Mouse (Mus musculus) kidney, adult 11 months (tissue): ENCODE results near the gene Abhd12.
A peak's percentile ranks its signal among the peaks of the same experiment; 100 is the strongest.

Experiments
- DNase-seq: peaks from one replicate; pipeline ENCODE4 v3.0.0; 2022

Abhd12 gene

DNA sequence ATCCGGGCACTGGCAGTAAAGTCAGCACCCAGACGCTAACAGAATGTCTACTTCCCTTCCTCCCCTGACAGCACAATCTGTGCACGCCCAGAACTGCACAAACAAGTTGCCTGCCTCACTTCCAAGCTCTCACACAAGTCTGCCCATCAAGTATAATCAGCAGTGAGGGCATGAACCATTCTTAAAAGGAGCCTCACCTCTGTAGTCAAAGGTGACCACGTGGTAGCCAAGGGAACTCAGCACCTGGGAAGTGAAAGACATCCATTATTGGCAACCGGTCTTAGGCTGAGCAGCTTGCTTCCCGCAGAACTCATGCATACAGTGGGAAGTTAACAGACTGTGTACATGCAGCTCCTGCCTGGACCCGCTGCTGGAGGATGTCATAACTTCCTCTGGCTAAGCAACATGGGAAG lies 62.5 kb downstream of the Abhd12 start:
- no peak for DNase-seq

- DNase-seq, result no peak
Measured at GRCm38 (mm10) chr2:150841109-150841508, 63.4 kb downstream of the Abhd12 start.

- no peak for DNase-seq
Measured at GRCm38 (mm10) chr2:150839686-150840471, 64.7 kb downstream of the Abhd12 start.

DNA sequence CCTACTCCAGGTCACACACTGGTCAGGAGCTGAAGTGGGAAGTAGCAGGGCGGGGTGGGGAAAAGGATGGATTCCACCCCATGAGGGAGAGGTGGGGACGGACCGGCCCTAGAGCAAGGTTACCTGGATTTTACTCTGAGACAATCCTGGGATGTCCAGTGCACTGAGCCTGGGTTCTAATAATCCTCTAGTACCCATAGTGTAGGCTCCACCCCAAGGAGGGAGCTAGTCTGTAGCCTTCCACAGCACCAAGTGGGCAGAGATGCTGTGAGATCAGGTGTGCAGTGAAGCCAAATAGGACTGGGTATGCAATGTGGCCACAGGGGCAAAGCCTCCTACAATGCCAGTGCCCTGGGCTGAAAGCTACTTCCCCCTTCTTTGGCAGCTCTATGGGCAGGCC lies 66.8 kb downstream of the Abhd12 start:
- DNase-seq, result no peak

DNA sequence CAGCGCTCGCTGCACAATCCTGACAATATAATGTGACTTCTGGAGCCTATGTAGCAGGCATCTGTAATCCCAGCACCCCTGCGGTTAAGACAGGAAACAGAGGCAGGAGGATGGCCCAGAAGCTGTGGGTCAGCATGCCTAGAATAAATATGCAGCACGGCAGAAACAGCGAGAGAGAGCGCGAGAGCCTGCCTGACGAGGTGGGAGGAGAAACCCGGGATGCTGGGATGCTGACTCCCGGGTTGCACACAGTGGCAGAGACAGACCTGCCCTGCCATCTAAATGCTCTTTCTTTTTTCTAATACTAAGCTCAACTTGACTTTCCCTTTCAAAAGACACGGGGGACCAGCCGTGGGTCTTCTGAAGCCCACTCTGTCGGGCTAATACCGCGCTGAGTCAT lies 67.6 kb downstream of the Abhd12 start:
- DNase-seq, result no peak

DNA sequence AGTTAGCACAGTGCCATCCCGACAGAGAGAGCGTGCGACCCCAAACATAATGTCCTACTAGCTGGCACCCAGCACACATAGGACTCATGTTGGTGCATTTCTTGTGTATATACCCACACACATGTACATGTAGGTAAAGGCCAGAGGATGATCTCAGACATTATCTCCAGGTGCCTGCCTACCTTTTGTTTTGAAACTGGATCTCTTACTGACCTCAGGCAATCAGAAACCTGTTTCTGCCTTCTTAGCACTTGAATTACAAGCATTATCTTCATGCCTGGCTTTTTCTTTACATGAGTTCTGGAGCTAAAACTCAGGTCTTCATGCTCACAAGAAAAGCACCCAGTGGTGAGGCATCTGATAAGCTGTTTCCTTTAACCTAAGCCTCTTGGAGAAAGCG lies 68.6 kb downstream of the Abhd12 start:
- no peak for DNase-seq

GRCm38 (mm10) chr2:150834616-150835015 lies 69.9 kb downstream of the Abhd12 start:
- no peak for DNase-seq

GRCm38 (mm10) chr2:150832029-150832428 lies 72.5 kb downstream of the Abhd12 start:
- DNase-seq, result peak; percentile 69

GRCm38 (mm10) chr2:150830911-150831441 lies 73.6 kb downstream of the Abhd12 start:
- DNase-seq, result peak; percentile 16

- no peak for DNase-seq
Measured at GRCm38 (mm10) chr2:150830011-150830410, 74.5 kb downstream of the Abhd12 start.

- DNase-seq, result no peak
Measured at GRCm38 (mm10) chr2:150828654-150829053, 75.9 kb downstream of the Abhd12 start.

DNA sequence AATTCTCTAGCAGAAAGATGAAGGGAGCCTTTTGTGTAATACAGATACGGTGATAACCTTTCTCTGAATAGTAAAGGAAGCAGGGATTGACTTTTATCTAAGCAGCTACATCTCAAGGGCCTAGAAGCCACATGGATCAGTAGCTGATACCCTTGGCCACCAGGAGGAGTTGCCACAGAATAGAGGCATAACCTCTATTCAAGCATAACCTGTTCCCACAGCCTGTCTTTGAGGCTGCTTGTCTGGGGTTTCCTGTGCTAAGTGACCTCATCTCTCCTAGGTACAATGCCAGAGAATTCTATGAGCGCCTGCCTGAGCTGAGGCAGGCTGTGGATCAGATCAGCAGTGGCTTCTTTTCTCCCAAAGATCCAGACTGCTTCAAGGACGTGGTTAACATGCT lies 76.4 kb downstream of the Abhd12 start:
- DNase-seq, result no peak

GRCm38 (mm10) chr2:150826426-150826825 lies 78.1 kb downstream of the Abhd12 start:
- no peak for DNase-seq

- DNase-seq, result no peak
Measured at GRCm38 (mm10) chr2:150822987-150823386, 81.6 kb downstream of the Abhd12 start.

DNA sequence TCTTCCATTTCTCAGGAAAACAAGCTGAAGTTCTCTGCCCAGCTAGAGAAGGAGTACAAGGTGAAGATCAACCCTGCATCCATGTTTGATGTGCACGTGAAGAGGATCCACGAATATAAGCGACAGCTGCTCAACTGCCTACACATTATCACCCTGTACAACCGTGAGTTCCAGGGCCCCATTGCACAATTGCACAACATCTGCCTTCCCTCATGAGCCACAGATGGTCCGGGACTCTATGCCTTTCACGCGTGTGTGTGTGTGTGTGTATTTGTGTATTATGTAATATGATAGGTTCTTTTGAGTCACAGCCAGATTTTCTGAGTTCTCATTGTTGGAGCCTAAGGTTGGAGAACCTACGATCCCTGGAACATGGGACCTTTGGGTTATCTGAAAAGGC lies 83.8 kb downstream of the Abhd12 start:
- DNase-seq, result no peak

DNA sequence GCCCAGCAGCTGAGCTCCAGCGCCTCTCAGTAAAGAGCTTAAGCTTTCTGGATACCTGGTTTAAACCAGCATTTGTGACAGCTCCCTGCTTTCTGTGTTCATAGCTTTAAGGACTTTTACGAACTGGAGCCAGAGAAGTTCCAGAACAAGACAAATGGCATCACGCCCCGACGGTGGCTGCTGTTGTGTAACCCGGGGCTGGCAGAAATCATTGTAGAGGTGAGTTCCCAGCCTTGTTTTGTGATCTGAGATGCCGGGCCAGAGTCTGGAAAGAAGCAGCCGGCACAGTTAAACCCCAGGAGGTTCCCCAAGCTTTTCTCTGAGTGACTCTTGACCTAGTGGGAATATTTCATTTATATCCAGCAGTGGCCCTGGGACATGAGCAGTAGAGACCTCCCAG lies 85.8 kb downstream of the Abhd12 start:
- DNase-seq, result no peak

DNA sequence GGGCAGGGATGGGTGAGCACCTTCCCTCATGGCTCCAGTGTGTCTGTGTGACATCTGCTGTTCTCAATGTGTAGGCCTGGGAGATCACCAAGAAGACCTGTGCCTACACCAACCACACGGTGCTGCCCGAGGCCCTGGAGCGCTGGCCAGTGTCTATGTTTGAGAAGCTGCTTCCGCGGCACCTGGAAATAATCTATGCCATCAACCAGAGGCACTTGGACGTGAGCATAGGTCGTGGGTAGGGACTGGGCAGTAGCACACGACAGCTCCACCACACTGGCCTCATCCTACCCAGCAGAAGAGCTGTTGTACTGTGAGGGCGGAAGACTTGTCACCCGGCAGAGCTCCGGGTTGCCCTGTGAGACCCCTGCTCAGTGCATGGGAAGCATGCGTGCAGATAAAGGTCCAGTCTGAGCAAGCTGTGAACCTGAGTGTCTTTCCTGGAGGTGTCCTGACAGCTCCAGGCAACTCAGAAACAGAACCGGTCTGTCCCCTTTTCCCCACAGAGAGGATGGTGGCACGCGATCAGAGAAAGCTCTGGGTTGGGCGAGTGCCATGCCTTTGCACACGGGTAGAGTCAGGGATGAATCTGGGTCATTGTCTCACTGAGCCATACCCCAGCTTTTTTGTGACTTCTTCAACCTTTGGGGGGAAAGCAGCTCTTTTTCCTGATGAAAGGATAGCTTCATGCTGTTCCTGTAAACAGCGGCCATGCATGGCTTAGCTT lies 87.7 kb downstream of the Abhd12 start:
- no peak for DNase-seq

DNA sequence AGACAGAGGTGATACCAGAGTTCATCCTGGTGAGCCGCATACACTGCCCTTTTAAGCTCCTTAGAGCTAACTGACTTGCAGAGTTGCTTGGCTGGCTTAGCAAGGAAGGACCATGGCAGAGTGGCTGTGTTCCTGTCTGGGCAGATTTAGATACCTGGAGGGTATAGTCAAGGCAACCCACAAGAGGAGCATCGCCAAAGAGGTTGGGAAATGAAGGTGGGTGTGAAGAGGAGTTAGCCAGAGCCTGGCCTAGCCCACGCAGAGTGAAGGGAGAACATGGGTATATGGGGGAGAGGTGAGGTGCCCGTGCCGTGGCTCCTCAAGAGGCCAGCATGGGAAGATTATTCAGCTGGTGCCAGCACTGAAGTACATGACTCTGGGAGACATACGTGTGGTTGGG lies 91.7 kb downstream of the Abhd12 start:
- DNase-seq, result no peak

GRCm38 (mm10) chr2:150810603-150811002 lies 93.9 kb downstream of the Abhd12 start:
- no peak for DNase-seq

GRCm38 (mm10) chr2:150808812-150809211 lies 95.7 kb downstream of the Abhd12 start:
- no peak for DNase-seq

GRCm38 (mm10) chr2:150808381-150808780 lies 96.2 kb downstream of the Abhd12 start:
- no peak for DNase-seq

- no peak for DNase-seq
Measured at GRCm38 (mm10) chr2:150803035-150803434, 101.5 kb downstream of the Abhd12 start.

DNA sequence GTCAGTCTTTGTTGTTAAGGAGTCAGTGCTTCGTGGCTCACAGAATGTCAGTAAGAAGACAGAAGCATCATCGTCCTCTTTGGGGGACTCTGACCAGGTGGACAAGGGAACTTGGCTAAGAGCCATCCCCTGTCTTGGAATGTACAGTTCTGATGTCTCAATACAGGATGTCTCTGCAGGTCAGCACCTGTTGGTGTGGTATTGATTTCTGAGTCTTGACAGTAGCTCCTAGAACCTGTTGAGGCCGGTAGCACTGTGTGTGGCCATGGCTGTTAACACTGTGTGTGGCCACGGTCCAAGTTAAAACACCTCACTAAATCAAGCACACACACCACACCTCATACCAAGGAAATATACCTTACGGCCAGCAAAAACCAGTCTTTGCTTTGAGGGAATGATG lies 103.9 kb downstream of the Abhd12 start:
- DNase-seq, result no peak

GRCm38 (mm10) chr2:150798084-150798483 lies 106.5 kb downstream of the Abhd12 start:
- no peak for DNase-seq
